Mouse (Mus musculus) heart, postnatal 0 days (tissue): ENCODE data around the gene Sh2d4b. TPM values are rescaled to one million over a fixed set of nuclear protein-coding genes. Genes with fewer than 3 reads are reported as not detected.

ENCODE experiments used
- ATAC-seq: fragments of 200-750 bp; cut with Nextera tagmentation; 2 replicates; pipeline ENCODE4 v1.8.0; 2017; ENCODE audit warnings: low read depth, moderate number of reproducible peaks, moderate library complexity; ENCODE audit not compliant: insufficient read depth
- DNase-seq: peaks from one replicate; pipeline ENCODE4 v3.0.0-alpha.2; 2016; ENCODE audit warnings: low spot score
- H3K27ac ChIP-seq: fragments of 300-500 bp; sonication (generic); 2 replicates; pipeline ENCODE4 v1.5.1; 2014; ENCODE audit warnings: low read depth, mild to moderate bottlenecking
- H3K27me3 ChIP-seq: fragments of 300-500 bp; sonication (generic); 2 replicates; pipeline ENCODE4 v1.6.1; 2014; ENCODE audit warnings: low read length, mixed read lengths; ENCODE audit not compliant: control insufficient read depth, insufficient read depth
- H3K36me3 ChIP-seq: fragments of 300-500 bp; sonication (generic); replicated peaks from 2 replicates; pipeline ENCODE4 v1.6.1; 2014; ENCODE audit warnings: low read length, mixed read lengths; ENCODE audit not compliant: control insufficient read depth, insufficient read depth
- H3K4me1 ChIP-seq: fragments of 300-500 bp; sonication (generic); 2 replicates; pipeline ENCODE4 v1.6.1; 2014; ENCODE audit warnings: antibody characterized with exemption; ENCODE audit not compliant: control insufficient read depth, insufficient read depth
- H3K4me2 ChIP-seq: fragments of 300-500 bp; sonication (generic); 2 replicates; pipeline ENCODE4 v1.6.1; 2014; ENCODE audit warnings: low read depth, mild to moderate bottlenecking, low read length, moderate library complexity
- H3K4me3 ChIP-seq: fragments of 300-500 bp; sonication (generic); 2 replicates; pipeline ENCODE4 v1.5.1; 2014; ENCODE audit warnings: low read depth, low read length
- H3K9ac ChIP-seq: fragments of 300-500 bp; sonication (generic); replicated peaks from 2 replicates; pipeline ENCODE4 v1.6.1; 2014; ENCODE audit warnings: low read depth, low read length, mixed read lengths
- H3K9me3 ChIP-seq: fragments of 300-500 bp; sonication (generic); replicated peaks from 2 replicates; pipeline ENCODE4 v1.6.1; 2016; ENCODE audit warnings: low read length; ENCODE audit not compliant: control insufficient read depth
- CTCF ChIP-seq: IDR thresholded peaks from 2 replicates; pipeline ENCODE4 v1.5.1; 2016; ENCODE audit warnings: antibody characterized with exemption, control low read depth, low read depth
- EP300 ChIP-seq: IDR thresholded peaks from 2 replicates; pipeline ENCODE4 v1.6.1; 2016; ENCODE audit warnings: antibody characterized with exemption, low read depth
- WGBS: fragments of 180-500 bp; shearing (Covaris S2); extraction: QIAGEN DNeasy Blood & Tissue Kit; methylation state at CpG from one replicate; pipeline ENCODE4 v1.1.7; 2014; 5-methylcytosine and 5-hydroxymethylcytosine counted together
- polyA plus RNA-seq: library from polyadenylated mRNA; unstranded; fragments of >200 nt; fragmentation: Nextera tagmentation; extraction: Ambion mirVana; gene quantifications from 2 replicates; pipeline ENCODE4 v1.2.1, GENCODE M21; 2015
- total RNA-seq: library from RNA; depleted of rRNA; stranded (reverse); fragments of >200 nt; gene quantifications from 2 replicates; pipeline ENCODE4 v1.2.3, GENCODE M21; 2014; ENCODE audit warnings: low replicate concordance

The Sh2d4b gene
- total and polyA plus RNA-seq, 2 experiments from 2014 or later = 0.20 to 0.46 TPM

DNA sequence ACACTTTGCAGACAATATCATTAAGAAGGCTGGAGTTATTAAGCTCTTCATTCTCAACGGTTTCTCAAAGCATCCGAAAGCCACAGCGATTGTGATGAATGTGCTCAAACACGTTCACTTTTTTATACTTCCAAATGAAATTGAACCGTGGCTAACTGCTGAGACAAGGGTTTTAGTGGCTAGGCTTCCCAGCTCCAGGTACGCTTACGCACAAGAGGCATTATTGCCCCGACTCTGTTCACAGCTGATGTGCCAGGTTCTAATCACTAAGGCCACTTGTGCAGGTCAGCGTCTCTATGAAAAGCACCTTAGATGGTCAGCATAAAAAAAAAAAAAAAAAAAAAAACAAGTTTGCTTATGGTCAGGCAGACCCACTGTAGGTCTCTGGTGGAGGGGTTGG lies 62.6 kb downstream of the Sh2d4b start:
- no peak overlapping the region for H3K4me3 ChIP-seq
- no peak overlapping the region for H3K4me2 ChIP-seq
- H3K27ac ChIP-seq = no peak overlapping the region
- H3K27me3 ChIP-seq = no peaks in the 10 kb centered on the region
- no peaks in the 10 kb centered on the region for H3K4me1 ChIP-seq
- H3K36me3 ChIP-seq = no peaks in the 10 kb centered on the region
- DNase-seq (no peak), ATAC-seq (no peak)
- H3K9me3 ChIP-seq = no peaks in the 10 kb centered on the region
- no peak for TF ChIP-seq EP300
- TF ChIP-seq CTCF = no peak
- H3K9ac ChIP-seq = no peak overlapping the region
- 87% methylated on average over 9 of the region's 9 CpGs for WGBS

- 80% methylated on average over 11 of the region's 11 CpGs for WGBS
- H3K27me3 ChIP-seq = no peaks in the 10 kb centered on the region
- ATAC-seq (no peak), DNase-seq (no peak)
- H3K4me1 ChIP-seq = no peaks in the 10 kb centered on the region
- H3K9me3 ChIP-seq = no peaks in the 10 kb centered on the region
- no peak overlapping the region for H3K4me3 ChIP-seq
- no peaks in the 10 kb centered on the region for H3K36me3 ChIP-seq
- TF ChIP-seq CTCF = no peak
- TF ChIP-seq EP300 = no peak
- H3K4me2 ChIP-seq = no peak overlapping the region
- no peak overlapping the region for H3K9ac ChIP-seq
- H3K27ac ChIP-seq = no peak overlapping the region
These were observed 63.0 kb downstream of the Sh2d4b start for GRCm38 (mm10) chr14:40830094-40830493.

GRCm38 (mm10) chr14:40818051-40818450 lies 75.0 kb downstream of the Sh2d4b start:
- no peaks in the 10 kb centered on the region for H3K4me1 ChIP-seq
- no peaks in the 10 kb centered on the region for H3K27me3 ChIP-seq
- TF ChIP-seq EP300 (peak; percentile 73; the same call in 1 of the 2 replicates), CTCF (no peak)
- peak; percentile 73 for DNase-seq
- no peak overlapping the region for H3K4me2 ChIP-seq
- ATAC-seq = peak; percentile 80
- no peak overlapping the region for H3K4me3 ChIP-seq
- H3K36me3 ChIP-seq = no peaks in the 10 kb centered on the region
- WGBS = 66% methylated on average over 2 of the region's 2 CpGs
- H3K27ac ChIP-seq = 0 out of 2 replicates have a peak overlapping the region, but pooled peaks have one; percentile 30
- no peaks in the 10 kb centered on the region for H3K9me3 ChIP-seq
- no peak overlapping the region for H3K9ac ChIP-seq

GRCm38 (mm10) chr14:40816715-40817114 lies 76.4 kb downstream of the Sh2d4b start:
- no peak for DNase-seq
- Histone ChIP-seq H3K4me3 (no peak overlapping the region), H3K4me1 (no peaks in the 10 kb centered on the region), H3K4me2 (no peak overlapping the region), H3K27me3 (no peaks in the 10 kb centered on the region), H3K36me3 (no peaks in the 10 kb centered on the region), H3K9ac (no peak overlapping the region), H3K9me3 (no peaks in the 10 kb centered on the region), H3K27ac (no peak overlapping the region)
- WGBS = 80% methylated on average over 5 of the region's 5 CpGs
- no peak for ATAC-seq
- TF ChIP-seq EP300 = no peak
- TF ChIP-seq CTCF = no peak

DNA sequence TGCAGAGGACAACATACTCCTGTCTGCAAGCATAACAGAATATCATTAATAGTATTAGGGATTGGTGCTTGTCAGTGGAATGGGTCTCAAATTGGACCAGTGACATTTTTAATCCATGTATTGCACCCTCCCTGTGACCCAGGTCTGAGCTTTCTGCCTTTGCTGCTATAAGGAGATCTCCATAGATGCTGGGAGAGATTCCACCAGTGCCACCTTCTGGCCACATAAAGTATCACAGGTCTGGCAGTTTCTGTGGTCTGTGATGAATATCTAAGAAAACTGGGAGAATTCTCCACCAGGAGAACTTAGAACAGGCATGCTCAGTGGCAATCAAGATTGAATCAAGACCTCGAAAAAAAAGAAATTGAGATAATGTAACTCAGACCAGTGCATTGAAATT lies 101.5 kb downstream of the Sh2d4b start:
- Histone ChIP-seq H3K4me2 (no peak overlapping the region), H3K4me3 (no peak overlapping the region), H3K27ac (no peak overlapping the region), H3K9ac (no peak overlapping the region), H3K27me3 (no peaks in the 10 kb centered on the region), H3K9me3 (no peaks in the 10 kb centered on the region), H3K36me3 (no peaks in the 10 kb centered on the region), H3K4me1 (no peaks in the 10 kb centered on the region)
- DNase-seq = no peak
- ATAC-seq = no peak
- 19% methylated on average over 1 of the region's 1 CpGs for WGBS
- no peak for TF ChIP-seq EP300
- peak; percentile 70 for TF ChIP-seq CTCF

DNA sequence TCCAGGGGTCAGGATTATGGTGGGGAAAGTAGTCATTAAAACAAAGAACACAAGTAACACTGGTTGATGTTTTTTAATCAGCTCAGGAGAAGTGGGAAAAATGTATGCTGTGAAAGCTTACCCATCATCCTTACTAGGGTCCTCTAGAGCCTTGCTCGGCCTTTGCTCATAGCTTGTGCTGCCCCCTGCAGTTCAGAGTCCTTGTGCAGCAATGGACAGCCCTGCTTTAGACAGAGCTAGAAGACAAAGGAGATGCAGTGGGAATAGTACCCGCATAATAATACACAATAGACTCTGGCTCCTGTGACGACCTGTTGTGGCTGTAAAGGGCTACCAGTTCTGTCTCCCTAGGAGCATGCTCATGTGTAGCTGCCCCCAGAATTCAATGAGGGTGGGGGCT lies 104.0 kb downstream of the Sh2d4b start:
- no peak for TF ChIP-seq EP300
- peak; percentile 50 for TF ChIP-seq CTCF
- ATAC-seq (no peak; the same call in 1 of the 2 replicates), DNase-seq (no peak)
- no peaks in the 10 kb centered on the region for H3K36me3 ChIP-seq
- H3K27me3 ChIP-seq = no peaks in the 10 kb centered on the region
- 32% methylated on average over 3 of the region's 3 CpGs for WGBS
- no peaks in the 10 kb centered on the region for H3K4me1 ChIP-seq
- no peak overlapping the region for H3K9ac ChIP-seq
- no peak overlapping the region for H3K4me3 ChIP-seq
- no peak overlapping the region for H3K27ac ChIP-seq
- no peak overlapping the region for H3K4me2 ChIP-seq
- H3K9me3 ChIP-seq = no peaks in the 10 kb centered on the region
